Mouse (Mus musculus): ENCODE data around the gene Efna2.

Gene Efna2

DNA sequence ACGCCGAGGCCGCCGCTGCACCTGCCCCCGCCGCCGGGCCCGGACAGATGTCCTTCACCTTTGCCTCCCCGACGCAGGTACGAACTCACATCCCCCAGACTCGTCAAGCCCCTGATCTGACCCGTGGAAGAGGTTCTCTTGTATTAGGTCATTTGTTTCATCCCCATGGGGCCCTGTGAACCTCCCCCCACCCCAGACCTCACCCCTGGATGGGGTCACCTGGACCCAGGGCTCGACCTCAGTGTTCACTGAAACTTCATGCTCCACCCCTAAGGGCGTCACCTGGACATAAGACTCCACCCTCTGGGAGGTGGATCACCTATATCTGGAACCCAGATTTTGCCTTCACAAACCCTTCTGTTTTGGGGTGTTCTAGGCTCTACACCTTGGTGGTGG is 36.8 kb upstream of the Efna2 start:
- DNase-seq = peak; percentile 85

DNA sequence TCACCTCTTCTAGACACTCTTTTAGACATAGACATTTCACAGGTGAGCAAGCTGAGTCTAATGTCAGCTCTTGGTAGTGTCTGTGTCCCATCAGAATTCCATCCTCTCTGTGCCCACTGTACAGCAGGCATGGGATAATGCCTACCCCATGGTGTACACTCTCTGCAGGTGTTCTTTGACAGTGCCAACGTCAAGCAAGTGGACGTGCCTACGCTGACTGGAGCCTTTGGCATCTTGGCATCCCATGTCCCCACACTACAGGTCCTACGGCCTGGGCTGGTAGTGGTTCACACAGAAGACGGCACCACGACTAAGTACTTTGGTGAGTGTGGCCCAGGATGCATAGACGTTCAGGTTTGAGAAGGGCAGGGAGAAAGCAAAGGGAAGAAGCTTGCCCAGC is 35.6 kb upstream of the Efna2 start:
- DNase-seq = peak; percentile 71

DNA sequence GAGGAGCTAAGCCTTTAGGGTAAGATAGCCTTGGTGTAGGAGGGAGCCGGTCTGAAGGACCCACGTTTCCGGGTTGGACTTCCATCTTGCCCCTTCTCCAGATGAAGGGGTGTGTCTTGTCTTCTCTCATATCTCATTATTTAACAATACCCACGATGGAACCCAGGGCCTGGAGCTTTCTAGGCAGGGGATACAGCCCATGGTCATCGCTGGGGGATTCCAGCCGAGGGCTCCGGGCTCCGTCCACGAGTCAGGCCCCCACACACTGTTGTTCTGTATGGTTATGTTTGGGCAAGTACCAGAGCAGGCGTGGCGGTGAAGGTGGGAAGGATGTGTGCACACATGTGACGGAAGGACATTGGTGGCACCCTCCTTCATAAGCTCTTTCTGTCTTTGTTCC is 35.1 kb upstream of the Efna2 start:
- no peak for DNase-seq

DNA sequence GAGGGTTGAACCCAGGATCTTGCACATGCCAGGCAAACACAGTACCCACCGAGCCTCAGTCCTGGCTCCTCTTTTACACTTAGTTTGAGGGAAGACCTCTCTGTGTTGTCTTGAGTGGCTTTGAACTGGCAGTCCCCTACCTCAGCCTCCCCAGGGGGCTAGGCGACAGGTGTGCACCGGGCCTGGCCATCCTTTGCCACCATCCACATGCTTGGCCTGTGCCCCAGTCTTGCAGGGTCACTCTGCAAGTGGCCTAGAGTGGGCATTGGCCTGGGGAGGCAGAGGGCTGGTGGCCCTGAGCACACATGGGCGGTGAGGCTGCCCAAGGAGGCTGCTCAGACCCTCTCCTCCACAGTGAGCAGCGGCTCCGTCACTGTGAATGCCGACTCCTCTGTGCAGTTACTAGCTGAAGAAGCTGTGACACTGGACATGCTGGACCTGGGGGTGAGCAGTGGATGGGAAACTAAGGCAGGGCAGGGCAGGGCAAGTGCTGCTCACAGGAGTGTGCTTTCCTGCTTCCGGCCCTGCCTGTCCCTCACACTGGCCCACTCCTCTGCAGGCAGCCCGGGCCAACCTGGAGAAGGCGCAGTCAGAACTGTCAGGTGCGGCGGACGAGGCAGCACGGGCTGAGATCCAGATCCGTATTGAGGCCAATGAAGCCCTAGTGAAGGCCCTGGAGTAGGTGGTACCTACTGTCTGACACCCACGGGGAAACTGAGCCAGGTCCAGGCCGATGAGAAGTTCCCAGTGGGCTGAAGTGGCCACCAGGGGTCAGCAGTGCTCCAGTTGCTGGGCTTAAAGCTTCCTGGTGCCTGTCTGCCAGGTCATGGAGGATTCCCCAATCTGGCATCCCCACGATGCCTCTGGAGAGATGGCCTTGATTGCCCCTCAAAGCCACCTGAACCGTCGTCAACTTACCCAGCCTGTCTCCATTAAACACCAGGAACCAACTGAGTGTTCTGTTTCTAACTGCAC is 34.1 kb upstream of the Efna2 start:
- peak; percentile 87 for DNase-seq

DNA sequence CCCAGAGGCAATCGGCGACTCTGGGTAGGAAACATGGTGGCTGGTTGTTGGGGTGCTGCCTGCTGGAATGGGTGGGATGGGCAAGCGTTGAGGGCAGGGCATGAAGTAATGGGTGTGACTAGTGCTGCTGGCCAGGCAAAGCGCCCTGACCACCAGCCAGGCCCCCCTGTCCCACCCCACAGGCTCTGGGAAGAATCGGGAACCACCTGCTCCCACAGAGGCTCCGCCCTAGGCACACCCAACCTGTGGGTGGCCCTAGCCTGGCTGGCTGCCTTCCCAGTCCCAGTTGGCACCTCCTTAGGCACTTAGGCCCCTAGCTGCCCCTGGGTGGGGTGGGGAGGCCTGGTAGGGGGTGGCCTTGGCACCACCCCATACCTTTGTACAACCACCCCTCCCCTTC is 33.4 kb upstream of the Efna2 start:
- peak; percentile 76 for DNase-seq

DNA sequence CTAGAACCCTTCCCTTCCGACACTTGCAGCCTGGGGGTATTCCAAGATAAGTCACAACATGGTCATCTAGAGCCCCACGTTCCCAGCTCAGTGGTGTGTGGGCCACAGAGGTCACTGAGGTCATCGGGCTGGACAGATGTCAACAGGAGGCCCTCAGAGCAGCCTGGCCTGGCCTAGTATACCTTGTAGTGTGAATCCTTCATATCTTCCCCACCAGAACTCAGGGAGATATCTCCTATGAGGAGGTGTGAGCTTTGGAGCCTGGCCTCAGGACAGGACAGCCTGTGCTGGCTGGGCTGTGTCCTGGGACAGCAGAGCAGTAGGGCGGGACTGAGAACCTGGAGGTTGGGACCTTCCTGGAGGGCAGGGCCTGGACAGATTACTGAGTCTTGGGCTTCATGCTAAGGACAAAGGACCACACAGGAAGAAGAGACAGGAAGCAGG is 32.7 kb upstream of the Efna2 start:
- peak; percentile 77 for DNase-seq

DNA sequence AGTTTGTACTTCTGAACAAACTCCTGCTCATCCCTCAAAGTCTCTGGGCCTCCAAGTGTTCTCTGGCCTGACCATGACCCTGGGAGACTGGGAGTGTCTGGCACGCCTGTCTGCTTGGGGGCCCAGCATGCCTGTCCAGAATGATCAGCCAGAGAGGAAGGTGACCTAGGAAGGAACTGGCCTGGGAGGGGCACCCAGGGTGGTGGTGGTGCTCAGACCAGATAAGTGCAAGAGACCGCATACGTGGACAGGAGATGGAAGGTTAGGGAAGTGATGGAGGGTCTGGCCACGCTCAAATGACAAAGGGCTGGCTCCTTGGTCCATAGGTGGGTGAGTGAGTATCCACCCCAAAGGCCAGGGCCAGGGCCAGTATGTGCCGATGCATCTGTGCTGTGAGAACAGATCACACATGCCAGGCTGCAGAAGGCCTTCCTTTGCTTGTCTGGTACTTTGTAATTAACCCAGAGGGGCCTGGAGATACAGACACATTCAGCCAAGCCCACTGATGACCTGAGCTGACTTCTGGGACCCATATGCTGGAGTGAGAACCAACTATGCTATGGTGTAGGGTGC is 32.0 kb upstream of the Efna2 start:
- DNase-seq = no peak

DNA sequence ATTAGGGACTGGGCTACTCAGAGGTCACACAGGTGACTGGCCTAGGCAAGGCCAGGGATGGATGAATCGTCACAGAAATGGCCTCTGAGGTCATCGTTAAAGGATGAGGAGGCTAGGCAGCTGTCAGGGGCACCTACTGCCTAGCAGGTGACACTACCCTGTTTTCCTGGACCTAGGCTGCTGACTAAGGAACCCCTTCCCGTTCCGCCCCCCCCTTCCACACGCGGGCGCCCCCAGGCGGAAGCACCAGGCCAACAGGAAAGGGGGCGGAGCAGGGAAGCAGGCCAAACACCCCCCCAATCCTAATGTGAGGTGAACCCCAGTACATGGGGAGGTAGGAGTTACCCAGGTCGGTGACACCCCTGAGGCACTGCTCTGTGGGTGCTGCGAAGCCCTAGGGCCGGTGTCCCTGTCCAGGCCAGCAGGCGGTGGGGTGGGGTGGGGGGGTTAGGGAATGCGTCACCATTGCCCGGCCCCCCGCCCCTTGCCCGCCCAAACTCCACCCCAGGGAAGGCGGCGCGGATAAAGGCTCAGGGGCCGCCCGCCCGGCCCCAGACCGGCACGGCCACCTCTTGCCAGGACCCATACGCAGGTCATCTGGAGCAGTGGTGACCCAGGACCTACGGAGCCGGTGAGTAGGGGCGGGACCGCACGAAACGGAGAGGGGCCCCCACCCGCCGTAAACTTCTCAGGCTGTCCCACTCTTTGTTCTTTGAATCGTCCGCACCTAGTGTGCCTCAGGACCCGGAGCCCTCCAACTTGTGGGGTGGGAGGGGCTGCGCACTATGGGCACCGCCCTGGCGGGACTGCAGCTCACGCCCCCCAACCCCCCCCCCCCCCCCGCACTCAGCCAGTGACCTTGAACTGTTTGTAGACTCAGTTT is 31.3 kb upstream of the Efna2 start, which contains the start of gene Midn:
Gene Midn (plus strand): TSS at position 554 of the 883 bp plus-strand sequence.
- peak; percentile 85 for DNase-seq

DNA sequence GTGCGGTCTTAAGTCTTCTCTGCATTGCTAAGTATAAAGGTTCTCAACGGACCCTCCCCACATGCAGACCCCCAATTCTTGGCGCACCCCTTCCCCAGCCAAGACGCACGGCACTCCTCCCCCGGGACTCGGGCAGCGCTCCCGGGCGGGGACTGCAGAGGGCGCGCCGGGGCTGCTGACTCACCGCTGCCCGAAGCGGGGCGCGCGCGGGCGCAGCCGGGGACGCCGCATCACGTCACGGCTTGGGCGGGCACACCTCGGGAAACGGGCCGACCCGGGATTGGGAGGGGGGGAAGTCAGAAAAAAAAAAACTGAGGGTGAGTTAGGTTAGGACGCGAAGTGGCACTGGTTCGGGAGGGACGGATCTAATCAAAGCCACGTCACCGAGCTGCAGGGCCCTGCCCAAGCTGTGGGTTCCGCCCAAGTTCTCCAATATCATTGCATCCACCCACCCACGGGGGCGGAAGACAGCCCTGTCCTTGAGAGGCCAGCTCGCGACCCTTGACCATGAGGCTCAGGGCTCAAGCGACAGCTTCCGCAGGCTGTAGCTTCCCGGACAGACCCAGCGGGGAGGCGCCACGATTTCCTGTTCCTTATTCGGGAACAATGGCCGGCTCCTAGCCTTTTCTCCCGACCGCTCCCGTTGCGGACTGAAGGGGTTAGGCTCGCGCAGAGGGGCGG is 30.5 kb upstream of the Efna2 start:
- DNase-seq = peak; percentile 96

DNA sequence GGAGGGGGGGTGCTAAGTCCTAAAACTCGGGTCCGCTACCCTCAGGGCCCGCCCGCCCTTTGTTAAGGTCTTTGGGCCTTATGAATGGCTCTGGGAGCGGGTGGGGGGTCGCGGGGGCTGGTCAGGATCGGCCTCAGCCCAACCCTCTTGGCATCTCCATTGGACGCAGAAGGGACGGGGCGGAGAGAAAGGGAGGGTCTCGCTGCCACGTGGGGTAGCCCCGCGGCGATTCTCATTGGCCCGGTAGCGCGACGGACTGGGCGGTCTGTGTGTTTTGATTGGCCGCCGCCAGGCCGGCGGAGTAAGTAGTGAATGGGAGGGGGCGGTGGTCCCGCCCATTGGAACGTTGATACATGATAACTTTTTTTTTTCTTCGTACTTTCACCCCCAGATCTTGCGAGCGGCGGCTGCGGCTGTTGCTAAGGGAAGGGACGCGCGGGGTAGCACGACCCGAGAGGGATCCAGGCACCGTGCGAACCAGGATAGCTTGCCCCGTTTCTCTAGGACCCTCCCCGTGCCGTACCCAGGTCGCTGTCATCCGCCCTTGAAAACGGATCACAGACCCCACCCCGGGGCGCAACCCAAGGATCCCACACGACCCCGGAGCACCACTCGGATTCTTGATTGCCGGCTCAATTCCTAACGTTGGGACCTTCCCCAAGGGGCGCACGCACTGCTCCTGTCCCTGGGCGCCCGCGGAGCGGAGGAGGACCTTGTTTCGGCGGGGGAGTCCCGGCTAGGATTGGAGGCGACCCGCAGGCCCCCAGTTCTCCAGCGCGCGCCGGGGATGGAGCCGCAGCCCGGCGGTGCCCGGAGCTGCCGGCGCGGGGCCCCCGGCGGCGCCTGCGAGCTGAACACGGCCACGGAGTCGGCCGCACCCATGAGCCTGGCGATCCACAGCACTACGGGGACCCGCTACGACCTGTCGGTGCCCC is 29.7 kb upstream of the Efna2 start:
- peak; percentile 97 for DNase-seq

DNA sequence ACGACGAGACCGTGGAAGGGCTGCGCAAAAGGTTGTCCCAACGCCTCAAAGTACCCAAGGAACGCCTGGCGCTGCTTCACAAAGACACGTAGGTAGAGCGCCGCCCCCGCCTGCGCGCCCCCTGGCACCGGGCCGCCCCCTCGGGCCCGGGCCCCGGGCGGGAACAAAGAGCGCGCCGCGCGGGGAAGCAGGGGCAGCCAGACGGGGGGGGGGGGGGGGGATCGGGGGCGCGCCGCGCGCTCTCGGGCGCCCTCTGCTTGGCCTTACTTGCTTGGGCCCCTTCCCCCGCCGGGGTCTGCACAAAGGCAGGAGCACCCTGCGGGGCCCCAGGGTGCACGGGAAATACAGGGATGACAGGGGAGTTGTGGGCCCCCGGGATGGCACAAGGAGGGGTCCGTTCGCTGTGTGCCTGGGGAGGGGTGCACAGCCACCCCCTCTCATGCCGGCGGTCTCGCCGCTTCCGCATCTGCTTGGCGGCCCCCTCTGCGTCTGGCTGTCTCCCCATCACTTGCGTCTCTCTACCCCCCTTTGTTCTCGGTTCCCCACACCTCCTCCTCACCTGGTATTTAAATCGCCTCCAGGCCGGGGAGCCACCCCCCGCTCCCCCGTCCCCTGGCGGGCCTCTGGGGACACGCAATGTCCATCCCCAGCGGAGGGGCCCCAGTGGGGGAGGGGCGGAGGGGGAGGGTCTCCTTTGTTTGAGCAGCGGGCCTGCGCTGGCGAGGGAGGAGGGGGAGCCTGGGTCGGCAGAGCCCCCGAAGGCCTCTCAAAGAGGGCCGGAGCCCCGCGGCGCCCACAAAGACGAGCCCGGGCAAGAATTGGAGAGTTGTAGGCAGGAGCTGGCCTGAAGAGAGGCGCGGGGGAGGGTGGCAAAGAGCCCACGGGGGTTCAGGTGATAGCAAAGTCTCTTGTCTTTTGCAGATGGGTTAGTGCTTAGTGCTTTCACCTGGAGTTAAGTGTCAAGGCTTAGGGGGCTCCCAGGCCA is 28.8 kb upstream of the Efna2 start:
- peak; percentile 84 for DNase-seq

DNA sequence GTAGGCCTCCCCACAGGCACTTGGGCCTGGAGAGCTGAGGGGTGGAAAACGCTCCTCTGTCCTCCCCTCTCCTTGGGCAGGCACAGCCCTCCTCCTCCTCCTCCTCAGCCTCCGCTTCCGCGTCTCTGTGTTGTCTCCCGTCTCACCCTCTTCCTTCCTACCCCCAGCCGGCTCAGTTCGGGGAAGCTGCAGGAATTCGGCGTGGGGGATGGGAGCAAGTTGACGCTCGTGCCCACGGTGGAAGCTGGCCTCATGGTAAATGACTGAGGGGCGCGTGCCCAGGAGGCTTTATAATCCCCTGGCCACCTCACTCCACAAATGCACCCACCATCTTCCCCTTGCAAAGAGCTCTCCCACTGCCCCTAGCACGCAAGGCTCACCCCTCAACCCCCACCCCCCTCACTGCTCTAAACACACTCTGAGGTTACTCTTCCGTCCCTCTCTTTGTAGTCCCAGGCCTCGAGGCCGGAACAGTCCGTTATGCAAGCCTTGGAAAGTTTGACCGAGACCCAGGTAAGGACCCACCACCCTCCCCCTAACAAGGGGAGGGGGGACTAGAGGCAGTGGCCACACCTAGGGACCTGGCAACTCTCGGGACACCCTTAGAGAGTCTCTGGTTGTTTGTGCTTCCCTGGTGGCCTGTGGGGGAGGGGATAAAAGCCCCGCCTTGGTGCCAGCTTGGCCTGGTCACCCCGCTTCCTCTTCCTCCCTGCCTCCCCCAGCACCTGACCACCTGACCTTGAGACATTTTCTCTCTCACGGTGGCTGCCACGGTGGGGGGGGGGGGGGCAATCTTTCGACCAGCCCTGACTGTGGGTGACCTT is 27.9 kb upstream of the Efna2 start:
- DNase-seq = peak; percentile 76

DNA sequence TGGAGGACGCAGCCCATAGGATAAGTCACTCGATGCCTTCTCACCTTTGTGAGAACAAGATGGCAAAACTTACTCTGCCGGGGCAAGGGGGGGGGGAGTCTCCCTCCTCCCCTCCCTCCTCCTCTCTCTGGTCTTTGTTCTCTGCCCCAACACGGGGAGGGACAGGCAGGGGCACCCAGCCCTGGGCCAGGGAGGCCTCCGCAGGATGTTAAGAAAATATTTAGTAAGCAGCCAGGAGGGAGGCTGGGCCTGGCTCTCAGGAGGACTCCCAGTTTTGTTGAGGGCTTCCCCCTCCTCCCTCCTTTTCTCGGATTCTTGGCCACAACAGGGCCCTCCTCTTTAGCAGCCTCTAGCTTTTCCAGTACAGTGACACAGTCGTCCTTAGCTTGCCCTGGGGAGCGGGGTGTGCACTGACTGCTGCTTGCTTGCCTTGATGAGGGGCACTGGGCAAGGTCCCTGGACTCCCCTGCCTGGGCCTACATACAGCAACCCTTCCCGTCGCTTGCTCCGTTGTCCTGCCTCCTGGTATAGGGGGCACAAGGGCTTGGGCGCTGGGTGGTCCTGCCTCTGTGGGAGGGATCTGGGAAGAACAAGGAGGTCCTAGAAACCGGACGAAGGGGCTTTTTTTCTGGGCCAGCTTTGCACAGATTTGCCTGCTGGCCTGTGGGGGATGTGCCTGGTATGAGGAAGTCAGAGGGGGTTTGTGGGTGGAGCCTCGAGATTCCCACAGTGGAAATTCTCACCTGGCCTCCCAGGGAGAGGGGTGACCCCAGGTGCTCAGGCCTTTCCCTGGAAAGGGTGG is 27.0 kb upstream of the Efna2 start:
- DNase-seq = peak; percentile 67

DNA sequence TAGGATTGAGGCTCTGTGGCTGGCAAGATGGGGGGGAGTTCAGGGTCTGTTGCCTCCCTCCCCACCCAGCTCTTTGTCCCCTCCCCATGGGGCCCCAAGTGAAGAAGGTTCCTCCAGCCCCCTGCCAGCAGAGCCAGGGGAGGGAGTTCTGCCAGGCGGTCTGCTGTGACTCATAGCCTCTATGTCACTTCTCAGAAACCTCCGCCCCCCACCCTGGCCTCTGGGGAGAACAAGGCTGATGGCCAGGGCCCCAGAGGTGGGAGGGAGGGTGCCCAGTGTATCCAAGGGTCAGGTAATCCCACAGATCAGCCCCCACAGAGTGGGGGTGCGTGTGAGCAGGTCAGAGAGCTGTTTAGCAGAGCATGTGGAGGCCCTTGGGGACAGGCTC is 26.4 kb upstream of the Efna2 start:
- peak; percentile 73 for DNase-seq

DNA sequence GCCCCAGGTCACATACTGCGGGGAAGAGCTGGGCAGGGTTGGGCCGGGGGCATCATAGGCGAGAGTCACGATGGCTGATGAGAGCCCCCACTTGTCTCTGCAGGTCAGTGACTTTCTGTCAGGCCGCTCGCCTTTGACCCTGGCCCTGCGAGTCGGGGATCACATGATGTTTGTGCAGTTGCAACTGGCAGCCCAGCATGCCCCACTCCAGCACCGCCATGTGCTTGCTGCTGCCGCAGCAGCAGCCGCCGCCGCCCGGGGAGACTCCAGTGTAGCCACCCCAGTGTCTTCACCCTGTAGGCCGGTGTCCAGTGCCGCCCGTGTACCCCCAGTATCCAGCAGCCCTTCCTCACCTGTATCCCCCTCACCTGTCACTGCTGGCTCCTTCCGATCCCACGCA is 25.6 kb upstream of the Efna2 start:
- no peak for DNase-seq

DNA sequence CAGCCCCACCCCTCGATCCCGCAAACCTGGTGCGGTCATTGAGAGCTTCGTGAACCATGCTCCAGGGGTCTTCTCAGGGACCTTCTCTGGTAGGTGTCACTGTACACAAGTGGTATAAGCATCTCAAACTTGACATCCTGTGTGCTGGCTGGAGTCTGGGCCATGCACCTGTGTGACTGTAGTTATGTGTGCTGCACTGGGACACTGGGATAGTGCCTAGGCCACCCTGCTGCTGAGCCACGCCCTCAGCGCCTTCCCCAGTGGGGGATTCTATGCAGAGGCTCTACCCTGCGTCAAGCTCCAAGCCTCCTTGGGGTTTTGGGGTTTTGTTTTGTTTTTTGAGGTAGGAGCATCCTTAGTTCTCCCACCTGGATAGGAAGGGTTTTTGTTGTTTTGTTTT is 24.9 kb upstream of the Efna2 start:
- no peak for DNase-seq

DNA sequence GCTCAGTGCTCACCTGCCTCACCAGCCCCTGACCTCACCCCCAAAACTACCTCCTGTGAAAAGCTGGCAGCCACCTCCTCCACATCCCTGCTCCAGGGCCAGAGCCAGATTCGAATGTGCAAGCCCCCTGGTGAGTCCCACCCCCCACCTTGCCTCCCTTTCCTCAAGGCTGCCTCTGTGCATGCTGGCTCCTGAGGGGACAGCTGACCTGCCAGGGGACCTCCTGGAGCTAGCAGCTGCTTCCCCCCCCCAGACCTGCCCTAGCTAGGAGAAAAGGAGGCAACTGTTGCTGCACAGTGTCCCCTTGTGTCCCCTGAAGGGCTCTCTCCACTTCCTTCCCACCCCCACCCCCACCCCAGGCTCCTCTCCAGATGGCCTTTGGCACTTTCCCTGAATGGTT is 24.0 kb upstream of the Efna2 start:
- DNase-seq = no peak

DNA sequence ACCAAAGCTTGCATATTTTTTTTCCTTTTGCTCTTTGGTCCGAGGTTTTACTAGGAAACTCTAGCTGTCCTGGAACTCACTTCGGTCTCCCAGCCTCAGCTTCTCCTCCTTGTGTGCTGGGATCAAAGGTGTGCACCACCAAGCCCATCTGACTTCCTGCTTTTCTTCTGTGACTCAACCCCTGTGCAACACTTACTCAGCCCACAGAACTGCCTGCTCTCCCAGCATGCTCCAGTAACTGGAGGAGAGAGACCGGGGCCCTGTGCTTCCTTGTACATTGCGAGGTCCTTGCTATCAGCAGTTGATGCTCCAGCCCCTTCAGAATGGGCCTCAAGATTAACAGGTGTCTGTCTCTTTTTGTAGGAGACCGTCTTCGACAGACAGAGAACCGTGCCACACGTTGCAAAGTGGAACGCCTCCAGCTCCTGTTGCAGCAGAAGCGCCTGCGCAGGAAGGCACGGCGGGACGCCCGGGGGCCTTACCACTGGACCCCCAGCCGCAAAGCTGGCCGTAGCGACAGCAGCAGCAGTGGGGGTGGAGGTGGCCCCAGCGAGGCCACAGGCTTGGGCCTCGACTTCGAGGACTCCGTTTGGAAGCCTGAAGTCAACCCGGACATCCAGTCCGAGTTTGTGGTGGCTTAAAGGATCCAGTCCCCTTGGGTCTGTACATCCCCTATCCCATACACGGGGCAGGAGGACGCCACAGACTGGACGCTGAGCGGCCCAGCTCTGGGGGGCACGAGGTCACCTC is 23.1 kb upstream of the Efna2 start:
- DNase-seq = no peak

Measured in cerebellum, adult 9-10 months (tissue).